Mouse (Mus musculus): ENCODE measurements around the gene Coro1b.

GRCm38 (mm10) chr19:4125741-4126696 is 22.4 kb upstream of the Coro1b start, which contains the start of gene Aip:
- peak; percentile 6; the same call in 1 of the 2 replicates for TF ChIP-seq CTCF (IDR thresholded peaks at IDR 0.05; ENCODE audit: insufficient read depth, low read depth, low read length)
- peak; percentile 70; the same call in 1 of the 2 replicates for TF ChIP-seq POLR2A (IDR thresholded peaks at IDR 0.05; ENCODE audit: insufficient read depth, low read depth, low read length)

Measured in olfactory bulb, adult 2 months (tissue).